Mouse (Mus musculus): ENCODE results near the gene Rps15. TPM values are rescaled to one million over a fixed set of nuclear protein-coding genes. Genes with fewer than 3 reads are reported as not detected.

Rps15 gene
- total and polyA plus RNA-seq, 2 experiments, result 510 to 1,012 TPM

DNA sequence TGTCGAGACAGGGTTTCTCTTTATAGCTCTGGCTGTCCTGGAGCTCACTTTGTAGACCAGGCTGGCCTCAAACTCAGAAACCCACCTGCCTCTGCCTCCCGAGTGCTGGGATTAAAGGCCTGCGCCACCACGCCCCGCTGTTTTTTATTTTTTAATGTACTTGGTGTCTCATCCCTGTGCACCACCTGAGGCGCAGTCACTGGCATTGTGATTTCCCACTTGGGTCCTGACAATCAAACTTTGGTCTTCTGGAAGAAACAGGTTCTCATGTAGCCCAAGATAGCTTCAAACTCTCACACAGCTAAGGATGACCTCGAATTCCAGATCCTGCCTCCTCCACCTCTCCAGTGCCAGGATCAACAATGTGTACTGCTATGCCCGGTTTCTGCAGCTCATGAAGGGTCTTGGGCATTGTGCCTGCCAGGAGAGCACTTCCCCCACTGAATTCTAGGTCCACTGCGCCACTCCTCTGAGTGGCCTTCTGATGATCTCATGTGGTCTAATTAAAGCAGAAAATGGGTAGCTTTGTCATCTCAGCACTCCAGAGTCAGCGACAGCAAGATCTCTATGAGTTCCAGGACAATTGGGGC is 29.4 kb upstream of the Rps15 start:
- WGBS, result 80% methylated on average over 10 of the region's 10 CpGs
- H3K27ac ChIP-seq (replicated peaks; ENCODE audit: insufficient read depth, low read depth, low read length), result peak overlapping the region; percentile 27

DNA sequence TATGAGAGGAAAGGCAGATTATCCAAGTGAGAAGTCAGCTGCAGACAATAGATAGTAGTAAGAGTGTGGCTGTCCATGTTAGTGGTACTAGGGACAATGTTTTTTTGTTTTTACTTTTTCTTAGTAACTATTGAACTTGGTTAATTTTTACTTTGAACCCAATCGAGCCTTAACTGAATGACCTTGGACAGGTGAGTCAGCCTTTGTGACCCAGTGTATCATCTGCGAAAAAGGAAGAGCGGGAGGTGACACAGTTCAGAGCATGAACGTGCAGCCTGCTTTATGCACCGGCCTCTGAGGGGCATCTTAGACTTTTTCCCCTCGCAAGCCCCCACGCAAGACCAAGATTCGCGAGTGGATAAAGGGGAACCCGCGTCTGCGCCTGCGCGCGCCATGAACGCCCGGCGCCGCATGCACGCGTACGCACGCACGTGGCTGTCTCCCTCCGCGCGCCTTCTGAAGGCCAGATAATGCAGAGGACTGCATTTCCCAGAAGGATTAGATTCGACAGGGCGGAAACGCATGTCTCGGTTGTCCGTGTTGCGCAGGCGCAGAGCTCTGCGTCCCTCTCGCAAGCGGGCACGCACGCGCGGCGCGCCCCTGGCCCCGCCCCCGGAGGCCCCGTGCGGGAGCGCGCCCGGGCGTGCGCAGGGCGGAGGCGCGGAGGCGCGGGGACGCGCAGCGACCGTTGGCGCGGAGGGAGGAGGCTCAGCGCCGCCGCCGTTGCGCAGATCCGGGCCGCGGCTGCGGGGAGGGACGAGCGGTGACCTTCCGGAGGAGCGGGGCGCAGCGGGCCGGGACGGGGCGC is 27.7 kb upstream of the Rps15 start:
- Histone ChIP-seq H3K9ac (ENCODE audit: low read depth, low read length) (peak overlapping the region; percentile 99), H3K79me2 (ENCODE audit: control insufficient read depth, insufficient read depth, low read length) (peaks cover 28% of the 10 kb centered on the region), H3K36me3 (ENCODE audit: control insufficient read depth, insufficient read depth, low read length) (no peaks in the 10 kb centered on the region), H3K27ac (replicated peaks; ENCODE audit: insufficient read depth, low read depth, low read length) (peak overlapping the region; percentile 99), H3K27me3 (ENCODE audit: control insufficient read depth, insufficient read depth, low read length) (no peaks in the 10 kb centered on the region), H3K4me3 (ENCODE audit: insufficient read depth, low read depth, low read length) (peak overlapping the region; percentile 87), H3K4me1 (ENCODE audit: control insufficient read depth, insufficient read depth, low read length) (peaks cover 26% of the 10 kb centered on the region)
- DNase-seq (ENCODE audit: extremely low read depth, low read depth, low spot score), result peak; percentile 95
- WGBS, result under 1% methylated on average over 81 of the region's 81 CpGs
- TF ChIP-seq CTCF (IDR thresholded peaks at IDR 0.05; ENCODE audit: low read depth, low read length) (no peak), POLR2A (IDR thresholded peaks at IDR 0.05; ENCODE audit: extremely low read depth, insufficient read depth, low read length) (peak; percentile 92)

More for the DNA sequence above, 29.4 kb upstream of the Rps15 start:
- Histone ChIP-seq H3K9ac (ENCODE audit: low read depth, low read length) (no peak overlapping the region), H3K36me3 (ENCODE audit: control insufficient read depth, insufficient read depth, low read length) (0 out of 2 replicates have a peak, but pooled peaks cover 1% of the 10 kb centered on the region), H3K4me1 (ENCODE audit: control insufficient read depth, insufficient read depth, low read length) (peaks cover 25% of the 10 kb centered on the region), H3K4me3 (ENCODE audit: insufficient read depth, low read depth, low read length) (no peak overlapping the region), H3K79me2 (ENCODE audit: control insufficient read depth, insufficient read depth, low read length) (peaks cover 28% of the 10 kb centered on the region), H3K27me3 (ENCODE audit: control insufficient read depth, insufficient read depth, low read length) (no peaks in the 10 kb centered on the region)
- DNase-seq (ENCODE audit: extremely low read depth, low read depth, low spot score), result no peak
- TF ChIP-seq CTCF (IDR thresholded peaks at IDR 0.05; ENCODE audit: low read depth, low read length) (no peak), POLR2A (IDR thresholded peaks at IDR 0.05; ENCODE audit: extremely low read depth, insufficient read depth, low read length) (no peak)

DNA sequence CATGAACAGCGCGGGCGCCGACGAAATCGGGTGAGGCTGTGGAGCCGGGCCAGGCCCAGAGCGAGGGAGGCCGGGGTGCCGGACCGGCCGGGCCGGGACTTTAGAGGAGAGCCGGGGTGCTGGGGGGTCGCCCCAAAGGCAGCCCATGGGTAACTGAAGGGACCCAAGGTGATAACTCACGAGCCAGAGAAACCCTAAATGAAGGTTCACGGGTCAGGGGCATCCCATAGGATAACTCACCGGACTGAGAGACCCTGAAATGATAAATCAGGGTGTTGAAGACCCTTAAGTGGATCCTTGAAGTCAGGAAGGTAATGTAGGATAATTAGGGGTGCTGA is 27.1 kb upstream of the Rps15 start:
- no peaks in the 10 kb centered on the region for H3K36me3 ChIP-seq (ENCODE audit: control insufficient read depth, insufficient read depth, low read length)
- under 1% methylated on average over 18 of the region's 18 CpGs for WGBS
- H3K4me3 ChIP-seq (ENCODE audit: insufficient read depth, low read depth, low read length), result peak overlapping the region; percentile 87
- DNase-seq (ENCODE audit: extremely low read depth, low read depth, low spot score), result no peak
- peak overlapping the region; percentile 99 for H3K27ac ChIP-seq (replicated peaks; ENCODE audit: insufficient read depth, low read depth, low read length)
- no peaks in the 10 kb centered on the region for H3K27me3 ChIP-seq (ENCODE audit: control insufficient read depth, insufficient read depth, low read length)
- H3K79me2 ChIP-seq (ENCODE audit: control insufficient read depth, insufficient read depth, low read length), result peaks cover 27% of the 10 kb centered on the region
- peaks cover 30% of the 10 kb centered on the region for H3K4me1 ChIP-seq (ENCODE audit: control insufficient read depth, insufficient read depth, low read length)
- TF ChIP-seq POLR2A (IDR thresholded peaks at IDR 0.05; ENCODE audit: extremely low read depth, insufficient read depth, low read length), result no peak
- TF ChIP-seq CTCF (IDR thresholded peaks at IDR 0.05; ENCODE audit: low read depth, low read length), result no peak
- peak overlapping the region; percentile 99 for H3K9ac ChIP-seq (ENCODE audit: low read depth, low read length)

GRCm38 (mm10) chr10:80270099-80270498 is 22.2 kb upstream of the Rps15 start:
- H3K9ac ChIP-seq (ENCODE audit: low read depth, low read length), result peak overlapping the region; percentile 70
- H3K4me3 ChIP-seq (ENCODE audit: insufficient read depth, low read depth, low read length), result no peak overlapping the region
- H3K4me1 ChIP-seq (ENCODE audit: control insufficient read depth, insufficient read depth, low read length), result peaks cover 54% of the 10 kb centered on the region
- 80% methylated on average over 2 of the region's 2 CpGs for WGBS
- H3K79me2 ChIP-seq (ENCODE audit: control insufficient read depth, insufficient read depth, low read length), result peaks cover 46% of the 10 kb centered on the region
- peak overlapping the region; percentile 94 for H3K27ac ChIP-seq (replicated peaks; ENCODE audit: insufficient read depth, low read depth, low read length)
- H3K36me3 ChIP-seq (ENCODE audit: control insufficient read depth, insufficient read depth, low read length), result peaks cover 3% of the 10 kb centered on the region; the same call in 1 of the 2 replicates
- TF ChIP-seq POLR2A (IDR thresholded peaks at IDR 0.05; ENCODE audit: extremely low read depth, insufficient read depth, low read length), result no peak
- no peak for TF ChIP-seq CTCF (IDR thresholded peaks at IDR 0.05; ENCODE audit: low read depth, low read length)
- DNase-seq (ENCODE audit: extremely low read depth, low read depth, low spot score), result peak; percentile 67
- no peaks in the 10 kb centered on the region for H3K27me3 ChIP-seq (ENCODE audit: control insufficient read depth, insufficient read depth, low read length)

- Histone ChIP-seq H3K36me3 (ENCODE audit: control insufficient read depth, insufficient read depth, low read length) (peaks cover 3% of the 10 kb centered on the region; the same call in 1 of the 2 replicates), H3K27me3 (ENCODE audit: control insufficient read depth, insufficient read depth, low read length) (no peaks in the 10 kb centered on the region), H3K27ac (replicated peaks; ENCODE audit: insufficient read depth, low read depth, low read length) (peak overlapping the region; percentile 95), H3K9ac (ENCODE audit: low read depth, low read length) (peak overlapping the region; percentile 70), H3K79me2 (ENCODE audit: control insufficient read depth, insufficient read depth, low read length) (peaks cover 44% of the 10 kb centered on the region), H3K4me3 (ENCODE audit: insufficient read depth, low read depth, low read length) (peak overlapping the region; percentile 3; the same call in 1 of the 2 replicates), H3K4me1 (ENCODE audit: control insufficient read depth, insufficient read depth, low read length) (peaks cover 57% of the 10 kb centered on the region)
- peak; percentile 98 for DNase-seq (ENCODE audit: extremely low read depth, low read depth, low spot score)
- WGBS, result 8% methylated on average over 6 of the region's 6 CpGs
- no peak for TF ChIP-seq CTCF (IDR thresholded peaks at IDR 0.05; ENCODE audit: low read depth, low read length)
- TF ChIP-seq POLR2A (IDR thresholded peaks at IDR 0.05; ENCODE audit: extremely low read depth, insufficient read depth, low read length), result no peak
These were observed 21.5 kb upstream of the Rps15 start for GRCm38 (mm10) chr10:80270734-80271181.

Data from liver, adult 2 months (tissue).